Mouse (Mus musculus) lung, embryonic 16.5 days (tissue): ENCODE results near the gene Olfr193. TPM values are rescaled to one million over a fixed set of nuclear protein-coding genes. Genes with fewer than 3 reads are reported as not detected.
"Not testable (repeated sequence)": the region's sequence is repeated elsewhere in the genome, so short reads cannot be mapped to it uniquely, and the experiment has no call there.

Source experiments
- ATAC-seq: fragments of 200-750 bp; cut with Nextera tagmentation; 2 replicates; pipeline ENCODE4 v1.8.0; 2017; ENCODE audit warnings: low read depth, mild to moderate bottlenecking, moderate library complexity
- H3K27ac ChIP-seq: fragments of 300-500 bp; sonication (generic); 2 replicates; pipeline ENCODE4 v1.5.1; 2014; ENCODE audit warnings: mild to moderate bottlenecking, control low read depth, low read length
- H3K27me3 ChIP-seq: fragments of 300-500 bp; sonication (generic); 2 replicates; pipeline ENCODE4 v1.6.1; 2014; ENCODE audit warnings: low read depth, low read length, mixed read lengths; ENCODE audit not compliant: control insufficient read depth, insufficient read depth
- H3K36me3 ChIP-seq: fragments of 300-500 bp; sonication (generic); 2 replicates; pipeline ENCODE4 v1.6.1; 2014; ENCODE audit warnings: low read length; ENCODE audit not compliant: control insufficient read depth, insufficient read depth
- H3K4me1 ChIP-seq: fragments of 300-500 bp; sonication (generic); replicated peaks from 2 replicates; pipeline ENCODE4 v1.6.1; 2014; ENCODE audit warnings: low read length, mixed read lengths; ENCODE audit not compliant: control insufficient read depth, insufficient read depth
- H3K4me2 ChIP-seq: fragments of 300-500 bp; sonication (generic); 2 replicates; pipeline ENCODE4 v1.6.1; 2014; ENCODE audit warnings: low read depth, low read length, control low read depth
- H3K4me3 ChIP-seq: fragments of 300-500 bp; sonication (generic); 2 replicates; pipeline ENCODE4 v1.5.1; 2014; ENCODE audit warnings: mild to moderate bottlenecking, low read length, control low read depth
- H3K9ac ChIP-seq: fragments of 300-500 bp; sonication (generic); 2 replicates; pipeline ENCODE4 v1.6.1; 2014; ENCODE audit warnings: low read length, control low read depth
- H3K9me3 ChIP-seq: fragments of 300-500 bp; sonication (generic); 2 replicates; pipeline ENCODE4 v1.6.1; 2016; ENCODE audit warnings: low read length; ENCODE audit not compliant: control insufficient read depth
- WGBS: fragments of 180-500 bp; shearing (Covaris S2); extraction: QIAGEN DNeasy Blood & Tissue Kit; methylation state at CpG from one replicate; pipeline ENCODE4 v1.1.7; 2014; 5-methylcytosine and 5-hydroxymethylcytosine counted together
- polyA plus RNA-seq: library from polyadenylated mRNA; unstranded; fragments of >200 nt; fragmentation: Nextera tagmentation; extraction: Ambion mirVana; gene quantifications from 2 replicates; pipeline ENCODE4 v1.2.1, GENCODE M21; 2015

The Olfr193 gene
- not detected in 2 replicates for polyA plus RNA-seq

DNA sequence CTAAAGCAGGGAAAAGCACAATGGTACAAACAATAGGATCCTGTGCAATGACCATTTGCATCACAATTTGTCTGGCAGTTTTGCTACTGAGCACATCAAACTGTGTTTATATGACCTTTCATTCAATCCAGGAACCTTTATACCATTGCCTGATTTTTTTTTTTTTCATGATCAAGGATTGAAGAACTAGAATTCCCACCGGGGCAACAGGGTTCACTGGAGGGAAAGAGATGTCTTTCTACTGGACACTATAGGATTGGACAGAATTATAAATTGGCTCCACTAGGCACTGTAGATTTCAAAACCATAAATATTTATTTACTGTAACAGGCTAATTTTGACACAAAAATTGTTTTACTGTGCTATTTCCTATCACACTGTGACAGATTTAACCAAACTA, at the start of gene Olfr193:
TSS of gene Olfr193 (minus strand) at position 101 of the 400 bp plus-strand sequence.
- Histone ChIP-seq H3K4me1 (no peaks in the 10 kb centered on the region), H3K4me3 (no peak within 1 kb of the TSS), H3K9ac (no peak within 1 kb of the TSS), H3K36me3 (no peaks in the 10 kb centered on the region), H3K27ac (no peak within 1 kb of the TSS), H3K4me2 (no peak within 1 kb of the TSS), H3K27me3 (no peaks in the 10 kb centered on the region), H3K9me3 (no peaks in the 10 kb centered on the region)
- 90% methylated on average over 1 of the region's 1 CpGs for WGBS
- ATAC-seq: no peak

GRCm38 (mm10) chr16:59151996-59152395, 40.3 kb upstream of the Olfr193 start:
- Histone ChIP-seq H3K27ac (no peak overlapping the region), H3K4me2 (no peak overlapping the region), H3K4me1 (no peaks in the 10 kb centered on the region), H3K9ac (no peak overlapping the region), H3K4me3 (no peak overlapping the region), H3K36me3 (no peaks in the 10 kb centered on the region), H3K27me3 (no peaks in the 10 kb centered on the region), H3K9me3 (no peaks in the 10 kb centered on the region)
- WGBS: 75% methylated on average over 2 of the region's 2 CpGs
- ATAC-seq: no peak

GRCm38 (mm10) chr16:59146746-59147145, 35.1 kb upstream of the Olfr193 start, which contains the start of gene Olfr195:
Gene Olfr195, plus strand, starts transcription at chr16:59147046.
- no peaks in the 10 kb centered on the region for H3K9me3 ChIP-seq
- WGBS: 89% methylated on average over 1 of the region's 1 CpGs
- H3K27ac ChIP-seq: no peak within 1 kb of the TSS
- H3K4me2 ChIP-seq: no peak within 1 kb of the TSS
- no peaks in the 10 kb centered on the region for H3K4me1 ChIP-seq
- H3K9ac ChIP-seq: no peak within 1 kb of the TSS
- no peak for ATAC-seq
- no peaks in the 10 kb centered on the region for H3K27me3 ChIP-seq
- H3K36me3 ChIP-seq: no peaks in the 10 kb centered on the region
- H3K4me3 ChIP-seq: no peak within 1 kb of the TSS

DNA sequence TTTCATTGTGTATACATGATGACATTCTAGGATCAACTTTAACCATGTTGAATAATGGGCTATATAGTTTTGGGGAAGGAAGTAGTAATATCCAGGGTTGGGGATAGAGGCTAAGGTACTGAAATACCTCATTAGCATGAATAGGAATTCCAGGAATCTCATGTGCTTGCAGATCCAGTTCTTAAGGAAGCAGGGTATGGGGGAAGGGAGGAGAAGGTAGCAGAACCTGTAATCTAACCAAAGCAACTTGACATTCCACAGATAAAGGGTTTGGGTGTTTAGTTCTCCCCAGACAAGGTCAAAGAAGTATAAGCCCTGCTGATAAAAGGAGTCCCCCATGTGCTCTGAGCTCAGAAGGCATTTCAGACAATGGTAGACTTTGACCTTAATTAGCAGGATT, 29.4 kb upstream of the Olfr193 start:
- Histone ChIP-seq H3K9me3 (no peaks in the 10 kb centered on the region), H3K4me1 (no peaks in the 10 kb centered on the region), H3K36me3 (no peaks in the 10 kb centered on the region), H3K9ac (no peak overlapping the region), H3K4me2 (no peak overlapping the region), H3K27ac (no peak overlapping the region), H3K4me3 (no peak overlapping the region), H3K27me3 (no peaks in the 10 kb centered on the region)
- ATAC-seq: peak; percentile 60

DNA sequence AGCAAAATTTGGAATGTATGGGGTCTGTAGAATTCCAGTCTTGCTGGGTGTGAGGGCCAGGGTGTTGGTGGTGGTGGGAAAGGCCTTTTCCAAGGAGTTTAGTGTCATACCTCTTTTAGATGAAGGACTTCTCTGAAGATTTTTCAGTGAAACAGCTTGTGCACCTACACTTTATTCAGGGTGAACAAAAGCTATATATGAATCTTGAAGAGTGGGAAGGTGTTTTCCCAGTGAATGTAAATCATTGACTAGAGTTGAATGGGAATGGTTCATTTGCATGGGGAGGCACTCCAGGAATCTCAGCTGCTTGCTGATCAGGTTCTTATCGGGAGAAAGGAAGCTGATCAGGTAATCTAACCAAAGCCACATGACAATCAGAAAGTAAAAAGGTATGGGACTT, 19.1 kb upstream of the Olfr193 start:
- ATAC-seq: no peak
- no peaks in the 10 kb centered on the region for H3K27me3 ChIP-seq
- no peak overlapping the region for H3K4me2 ChIP-seq
- H3K9ac ChIP-seq: no peak overlapping the region
- H3K9me3 ChIP-seq: no peaks in the 10 kb centered on the region
- 69% methylated on average over 1 of the region's 1 CpGs for WGBS
- no peak overlapping the region for H3K27ac ChIP-seq
- H3K36me3 ChIP-seq: no peaks in the 10 kb centered on the region
- H3K4me3 ChIP-seq: no peak overlapping the region
- no peaks in the 10 kb centered on the region for H3K4me1 ChIP-seq

DNA sequence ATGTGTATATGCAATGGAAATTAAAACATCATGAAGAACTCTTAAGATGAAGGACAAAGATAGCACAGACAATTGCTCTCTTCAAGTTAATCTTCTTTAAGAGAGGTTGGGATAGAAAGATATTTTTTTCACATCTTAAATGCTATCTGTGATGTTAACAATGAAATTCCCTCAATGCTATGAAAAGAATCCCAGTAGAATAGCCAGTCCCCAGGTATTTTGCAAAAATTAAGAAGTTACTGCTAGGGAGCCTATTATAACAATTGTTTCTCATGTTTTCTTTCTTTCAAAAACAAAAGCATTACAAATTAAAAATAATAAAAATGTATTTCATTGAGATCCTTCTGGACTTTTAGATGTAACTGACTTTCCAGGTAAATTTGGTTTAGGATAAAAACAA, 9.3 kb upstream of the Olfr193 start, which contains the start of gene Olfr194:
TSS of gene Olfr194 (minus strand) at position 101 of the 400 bp plus-strand sequence.
- H3K4me3 ChIP-seq: no peak within 1 kb of the TSS
- no peaks in the 10 kb centered on the region for H3K4me1 ChIP-seq
- no peaks in the 10 kb centered on the region for H3K36me3 ChIP-seq
- H3K27ac ChIP-seq: no peak within 1 kb of the TSS
- H3K4me2 ChIP-seq: no peak within 1 kb of the TSS
- no peak within 1 kb of the TSS for H3K9ac ChIP-seq
- no peaks in the 10 kb centered on the region for H3K9me3 ChIP-seq
- ATAC-seq: no peak
- H3K27me3 ChIP-seq: no peaks in the 10 kb centered on the region

GRCm38 (mm10) chr16:59108522-59108921, 3.2 kb downstream of the Olfr193 start:
- not testable (repeated sequence) for H3K9ac ChIP-seq, ATAC-seq, H3K27me3 ChIP-seq, H3K9me3 ChIP-seq, H3K36me3 ChIP-seq, H3K4me3 ChIP-seq, H3K27ac ChIP-seq, H3K4me2 ChIP-seq, H3K4me1 ChIP-seq
- 35% methylated on average over 5 of the region's 5 CpGs for whole genome bisulfite sequencing

GRCm38 (mm10) chr16:59105312-59105711, 6.4 kb downstream of the Olfr193 start:
- Histone ChIP-seq H3K9me3 (no peaks in the 10 kb centered on the region), H3K9ac (no peak overlapping the region), H3K27ac (no peak overlapping the region), H3K27me3 (no peaks in the 10 kb centered on the region), H3K4me3 (no peak overlapping the region), H3K4me1 (no peaks in the 10 kb centered on the region), H3K36me3 (no peaks in the 10 kb centered on the region), H3K4me2 (no peak overlapping the region)
- ATAC-seq: no peak
- WGBS: 68% methylated on average over 2 of the region's 2 CpGs

DNA sequence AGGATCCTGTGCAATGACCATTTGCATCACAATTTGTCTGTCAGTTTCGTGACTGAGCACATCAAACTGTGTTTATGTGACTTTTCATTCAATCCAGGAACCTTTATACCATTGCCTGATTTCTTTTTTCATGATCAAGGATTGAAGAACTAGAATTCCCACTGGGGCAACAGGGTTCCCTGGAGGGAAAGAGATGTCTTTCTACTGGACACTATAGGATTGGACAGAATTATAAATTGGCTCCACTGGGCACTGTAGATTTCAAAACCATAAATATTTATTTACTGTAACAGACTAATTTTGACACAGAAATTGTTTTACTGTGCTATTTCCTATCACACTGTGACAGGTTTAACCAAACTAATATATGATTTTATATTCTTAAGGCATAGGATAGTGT, 22.0 kb downstream of the Olfr193 start, which contains the start of gene Olfr191:
TSS of gene Olfr191 (minus strand) at position 101 of the 400 bp plus-strand sequence.
- H3K9ac ChIP-seq, H3K27ac ChIP-seq, H3K27me3 ChIP-seq, H3K4me2 ChIP-seq, H3K4me1 ChIP-seq, H3K36me3 ChIP-seq, H3K4me3 ChIP-seq, H3K9me3 ChIP-seq, ATAC-seq: not testable (repeated sequence)
- 56% methylated on average over 1 of the region's 1 CpGs for WGBS

DNA sequence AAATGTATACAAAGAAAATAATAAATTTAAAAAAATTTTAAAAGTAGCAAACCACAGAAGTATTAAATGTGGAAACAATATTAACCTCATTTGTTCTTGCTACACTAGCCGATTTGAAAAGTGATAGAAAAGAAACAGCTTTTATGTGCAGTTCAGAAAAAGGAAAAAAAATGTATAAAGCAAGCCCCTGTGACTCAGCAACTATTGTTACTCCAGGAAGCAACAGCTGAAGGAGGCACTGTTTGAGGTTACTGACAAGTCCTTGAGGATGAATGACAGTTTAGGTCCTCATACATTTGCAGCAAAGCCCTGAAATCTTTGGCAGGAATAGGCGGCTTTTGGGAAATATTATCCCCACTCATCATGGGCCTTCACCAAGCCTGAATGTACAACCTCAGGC, 30.6 kb downstream of the Olfr193 start:
- H3K4me3 ChIP-seq, ATAC-seq, H3K4me2 ChIP-seq, H3K36me3 ChIP-seq, H3K27ac ChIP-seq, H3K4me1 ChIP-seq, H3K9ac ChIP-seq, H3K27me3 ChIP-seq, H3K9me3 ChIP-seq: not testable (repeated sequence)
- WGBS: 81% methylated on average over 2 of the region's 2 CpGs
